Mouse (Mus musculus) cerebellum, adult 2 months (tissue): ENCODE measurements around the gene Gm21954.

Experiments
- CTCF ChIP-seq: fragments of 200-500 bp; IDR thresholded peaks from 2 replicates; pipeline ENCODE4 v1.5.1; 2011; ENCODE audit warnings: low read depth, mild to moderate bottlenecking, control low read depth, low read length, moderate library complexity, borderline replicate concordance; ENCODE audit not compliant: insufficient read depth
- POLR2A ChIP-seq: fragments of 200-500 bp; IDR thresholded peaks from 2 replicates; pipeline ENCODE4 v1.6.1; 2011; ENCODE audit warnings: low read length, control low read depth, borderline replicate concordance; ENCODE audit not compliant: insufficient read depth

DNA sequence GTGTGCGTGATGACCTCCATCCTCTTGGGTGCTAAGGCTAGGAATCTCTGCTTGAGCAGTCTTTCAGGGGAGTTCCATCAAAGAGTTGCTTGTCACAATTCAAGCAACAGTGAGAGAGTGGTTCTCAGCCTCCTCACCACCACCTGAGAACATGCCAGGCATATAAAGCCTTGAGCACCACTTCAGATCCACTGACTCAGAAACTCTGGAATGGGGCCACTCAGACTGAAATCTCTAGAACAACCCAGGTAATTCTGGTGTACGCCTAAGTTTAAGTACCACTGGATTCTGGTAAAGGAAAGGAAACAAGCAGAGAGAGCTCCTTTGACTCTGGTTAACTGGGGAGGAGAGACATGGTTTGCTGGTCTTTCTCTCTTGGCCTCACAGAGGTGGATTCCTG lies 19.5 kb downstream of the Gm21954 start:
- no peak for TF ChIP-seq CTCF
- no peak for TF ChIP-seq POLR2A
